Mouse (Mus musculus): ENCODE measurements around the gene Tmem129. TPM values are rescaled to one million over a fixed set of nuclear protein-coding genes. Genes with fewer than 3 reads are reported as not detected.
A peak's percentile ranks its signal among the peaks of the same experiment; 100 is the strongest.

Tmem129 gene
- total and polyA plus RNA-seq, 3 experiments = 27.5 to 90.5 (median 31.0) TPM

DNA sequence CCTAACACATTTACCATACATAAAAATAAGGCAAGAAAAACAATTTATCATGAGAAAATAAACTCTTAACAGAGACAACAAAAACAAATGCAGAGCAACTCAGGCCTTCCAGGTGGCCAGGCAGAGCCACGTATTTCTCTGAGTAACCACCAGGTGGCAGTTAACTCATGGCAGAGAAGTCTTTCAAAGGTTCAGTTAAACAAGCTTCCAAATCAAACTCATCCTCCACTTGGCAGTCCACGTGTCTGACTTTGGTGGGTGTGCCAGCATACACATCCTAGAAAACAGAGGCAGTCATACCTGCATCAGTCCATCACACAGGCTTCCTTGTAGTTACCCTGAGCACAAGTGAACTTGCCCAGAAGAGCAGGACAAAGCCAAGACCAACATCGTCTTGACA, 17.6 kb downstream of the Tmem129 start:
- DNase-seq = no peak

- DNase-seq = no peak
Observed at GRCm38 (mm10) chr5:33638826-33639225, 19.4 kb downstream of the Tmem129 start.

GRCm38 (mm10) chr5:33637606-33638350, 20.4 kb downstream of the Tmem129 start:
- no peak for DNase-seq

- no peak for DNase-seq
Observed at GRCm38 (mm10) chr5:33635361-33635760, 22.9 kb downstream of the Tmem129 start.

DNA sequence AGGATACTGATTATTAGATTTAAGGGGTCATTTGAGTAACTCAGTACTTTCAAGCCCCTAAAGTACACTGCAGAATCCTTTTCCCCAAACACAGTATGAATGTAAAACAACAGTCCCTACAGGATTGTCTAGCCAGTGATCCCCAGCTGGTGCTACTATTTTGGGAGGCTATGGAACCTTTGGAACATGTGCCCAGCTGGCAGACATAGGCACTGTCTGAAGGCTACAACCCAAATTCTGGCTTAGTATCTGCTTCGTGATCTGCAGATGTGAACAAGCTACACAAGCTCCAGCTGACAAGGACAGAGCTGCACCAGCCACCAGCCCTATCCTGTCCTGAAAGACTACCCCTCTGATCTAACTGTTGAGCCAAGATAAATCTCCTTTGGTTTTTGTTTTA, 25.7 kb downstream of the Tmem129 start:
- no peak for DNase-seq

DNA sequence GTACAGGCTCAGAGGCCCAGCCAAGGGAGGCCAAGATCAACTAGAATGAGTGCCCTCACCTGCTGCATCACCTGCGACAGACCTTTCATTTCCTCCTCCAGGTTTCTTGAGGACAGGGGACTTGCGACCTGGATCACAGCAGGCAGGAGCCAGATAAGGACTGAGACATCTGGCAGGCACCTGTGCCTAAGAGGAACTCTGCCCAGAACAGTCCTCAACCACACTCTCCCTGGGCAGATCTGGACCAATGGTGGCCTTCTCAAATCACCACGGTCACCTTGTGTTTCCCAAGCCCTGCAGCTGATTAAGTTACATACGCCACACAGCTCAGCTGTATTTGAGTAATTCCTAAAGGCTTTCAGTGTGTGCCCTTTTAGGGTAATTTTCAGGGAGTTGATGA, 27.6 kb downstream of the Tmem129 start:
- DNase-seq = no peak

DNA sequence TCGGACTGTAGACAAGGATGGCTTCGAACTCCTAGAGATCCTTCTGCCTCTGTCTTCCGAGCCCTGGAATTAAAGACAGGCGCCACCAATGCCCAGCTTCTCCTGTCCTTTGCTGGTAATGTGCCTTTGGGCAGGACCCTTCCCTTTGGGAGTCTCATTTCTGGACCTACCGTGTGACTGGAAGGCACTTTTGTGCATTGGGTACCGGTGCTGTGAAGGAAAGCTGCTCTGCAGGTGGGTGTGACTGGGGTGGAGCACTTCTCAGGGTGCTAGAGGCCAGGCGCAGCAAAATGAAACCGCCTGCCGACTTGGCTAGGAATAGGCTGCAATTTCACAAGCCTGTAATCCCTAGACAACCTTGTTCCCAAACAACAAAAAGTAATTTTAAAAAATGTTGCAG, 28.2 kb downstream of the Tmem129 start:
- peak; percentile 54 for DNase-seq

- DNase-seq = peak; percentile 100
Observed at GRCm38 (mm10) chr5:33629301-33629987, 28.8 kb downstream of the Tmem129 start, which contains the start of the genes Fam53a and Gm9903. Gene Fam53a, minus strand, starts transcription at chr5:33629635. Gene Gm9903, plus strand, starts transcription at chr5:33629925.

- DNase-seq = peak; percentile 85
Observed at GRCm38 (mm10) chr5:33628820-33629300, 29.4 kb downstream of the Tmem129 start.

- peak; percentile 62 for DNase-seq
Observed at GRCm38 (mm10) chr5:33627968-33628367, 30.2 kb downstream of the Tmem129 start.

DNA sequence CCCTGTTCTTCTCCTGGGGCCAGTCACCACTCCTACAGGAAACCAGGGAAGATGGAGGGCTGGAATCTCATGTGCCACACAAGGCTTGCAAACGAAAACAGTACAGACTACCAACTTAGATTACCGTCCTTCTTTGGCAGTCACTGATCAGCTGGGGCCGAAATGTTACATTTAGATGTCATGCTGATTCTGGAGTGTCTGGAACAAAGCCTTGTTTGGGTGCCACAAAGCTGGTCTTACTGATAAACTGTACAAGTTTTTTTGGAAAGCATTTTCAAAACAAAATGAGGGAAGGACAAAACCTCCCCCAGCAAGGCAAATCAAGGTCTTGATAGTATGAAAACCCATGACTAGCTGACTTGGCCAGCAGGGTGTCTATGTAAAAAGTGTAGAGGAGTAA, 34.5 kb downstream of the Tmem129 start:
- DNase-seq = no peak

DNA sequence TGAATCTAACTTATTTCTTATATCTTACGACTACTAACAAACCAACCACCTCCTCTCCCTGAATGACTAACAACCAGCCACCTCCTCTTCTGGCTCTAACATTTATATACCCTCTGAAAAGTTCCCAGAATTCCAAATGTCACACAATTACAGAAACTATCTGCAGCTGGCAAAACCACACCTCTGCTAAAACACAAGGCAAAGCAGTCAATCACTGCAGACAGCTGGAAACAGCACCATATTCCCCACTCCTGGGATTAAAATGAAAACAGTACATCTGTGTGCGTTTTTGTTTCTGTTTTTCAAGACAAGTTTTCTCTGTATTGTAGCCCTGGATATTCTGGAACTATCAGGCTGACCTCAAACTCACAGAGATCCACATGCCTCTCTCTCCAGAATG, 35.5 kb downstream of the Tmem129 start:
- DNase-seq = no peak

GRCm38 (mm10) chr5:33614391-33614790, 43.8 kb downstream of the Tmem129 start:
- DNase-seq = peak; percentile 77

DNA sequence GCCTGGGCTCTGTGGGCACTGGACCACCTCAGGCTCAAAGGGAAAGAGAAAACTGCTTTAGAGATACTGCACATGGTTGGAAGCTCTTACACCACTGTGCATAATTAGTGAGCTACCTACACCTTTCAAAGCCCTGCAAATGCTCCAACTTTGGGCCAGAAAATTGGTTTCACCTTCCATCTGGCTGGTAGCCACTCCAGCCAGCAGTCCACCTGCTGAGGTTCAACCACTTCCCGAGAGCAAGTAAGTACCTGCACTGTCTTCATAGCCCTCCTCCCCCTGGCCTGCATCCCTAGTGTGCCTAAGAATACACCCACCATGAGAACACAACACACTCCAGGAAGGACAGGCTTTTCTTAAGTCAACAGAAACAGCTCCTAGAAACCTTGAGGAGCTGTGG, 46.4 kb downstream of the Tmem129 start:
- DNase-seq = no peak

DNA sequence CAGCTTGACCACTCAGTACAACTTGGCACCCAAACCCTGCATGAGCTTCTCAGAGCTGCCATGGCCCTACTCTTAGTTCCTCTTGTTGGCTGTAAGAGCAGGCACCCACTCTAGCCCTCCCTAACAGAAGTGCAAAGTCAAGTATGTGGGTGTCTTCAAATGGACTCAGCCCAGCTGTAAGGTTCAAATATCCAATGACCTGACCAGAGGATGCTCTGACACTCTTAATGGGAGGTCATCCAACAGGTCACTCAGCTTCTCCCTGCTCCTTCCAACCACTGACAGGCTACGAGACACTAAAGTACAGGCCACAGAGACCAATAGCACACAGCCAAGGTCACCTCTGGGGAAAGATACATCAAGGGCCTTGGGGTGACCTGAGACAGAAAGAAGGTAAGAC, 49.0 kb downstream of the Tmem129 start:
- no peak for DNase-seq

DNA sequence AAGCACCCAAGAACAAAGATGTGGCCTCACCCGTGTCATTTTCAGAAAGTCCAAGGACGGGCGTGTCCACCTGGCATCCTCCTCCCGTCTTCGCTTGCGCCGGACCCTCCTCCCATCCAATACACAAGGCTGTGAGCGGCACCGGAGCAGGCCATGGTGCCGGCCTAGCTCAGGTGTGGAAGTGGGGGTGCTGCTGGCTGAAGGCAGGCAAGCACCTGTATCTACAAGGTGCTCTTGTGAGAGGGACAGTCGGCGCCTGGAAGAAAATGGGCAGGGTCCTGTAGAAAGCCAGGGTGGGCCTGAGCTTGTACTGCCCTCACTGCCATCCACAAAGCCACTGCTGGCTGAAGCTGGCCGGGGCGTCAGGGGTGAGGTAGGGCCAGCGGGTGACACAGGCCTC, 50.8 kb downstream of the Tmem129 start:
- no peak for DNase-seq

DNA sequence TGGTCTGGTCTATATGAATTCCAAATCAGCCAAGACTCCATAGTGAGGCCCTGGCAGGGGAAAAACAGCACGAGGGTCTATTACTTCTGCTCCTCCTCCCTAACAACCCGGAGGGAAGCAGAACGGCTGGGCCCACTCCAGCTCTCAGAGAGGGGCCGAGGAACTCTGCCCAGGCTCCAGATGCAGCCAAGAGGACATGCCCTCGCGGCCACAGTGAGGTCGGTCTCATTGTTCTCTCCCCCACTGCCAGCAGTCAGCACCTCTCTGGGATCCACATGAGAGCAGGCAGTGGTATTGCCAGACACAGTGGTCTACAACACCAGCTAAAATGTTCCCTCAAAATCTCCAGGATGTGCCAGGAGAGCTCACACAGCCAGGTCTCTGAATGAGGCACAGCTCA, 51.6 kb downstream of the Tmem129 start:
- DNase-seq = no peak

DNA sequence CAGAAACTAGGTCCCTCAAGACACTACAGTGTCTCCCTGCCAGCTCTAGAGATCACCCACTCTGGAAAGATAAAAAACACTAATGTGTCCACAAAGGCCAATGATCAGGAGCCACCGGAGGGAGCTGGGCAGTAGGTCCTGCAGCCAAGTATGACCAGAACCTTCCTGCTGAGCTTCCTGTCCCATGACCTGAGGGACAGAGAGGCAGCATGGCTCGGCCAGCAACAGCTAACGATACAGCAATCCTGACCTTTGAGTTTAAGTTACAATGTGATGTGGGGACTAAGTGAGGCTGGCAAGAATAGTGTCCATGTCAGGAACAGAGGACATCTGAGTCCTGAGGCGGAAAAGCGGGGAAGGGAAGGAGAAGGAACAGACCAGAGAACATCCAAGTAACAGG, 52.9 kb downstream of the Tmem129 start:
- no peak for DNase-seq

Other genes with a start within 250 kb of the Tmem129 start
- gene Nkx1-1, start 224.4 kb downstream of the Tmem129 start, total RNA-seq (2021) = not detected
- not detected in 2 replicates for gene Nkx1-1, start 224.4 kb downstream of the Tmem129 start, polyA plus RNA-seq (2012; rRNA removed)
- 10 to 100 TPM; 26.1 to 28.5 TPM for gene Fam53a, start 28.8 kb downstream of the Tmem129 start, total RNA-seq (2021)
- gene Fam53a, start 28.8 kb downstream of the Tmem129 start, polyA plus RNA-seq (2012; rRNA removed) = 74.4 and 97.8 TPM in 2 replicates
- under 1 TPM; 0.26 to 0.69 TPM for gene Gm9903, start 28.5 kb downstream of the Tmem129 start, total RNA-seq (2021)
- gene Gm9903, start 28.5 kb downstream of the Tmem129 start, polyA plus RNA-seq (2012; rRNA removed) = 0.09 and 0.15 TPM in 2 replicates
- 10 to 100 TPM; 29.4 to 37.7 TPM for gene Slbp, start 5.8 kb downstream of the Tmem129 start, total RNA-seq (2021)
- 17.8 and 25.0 TPM in 2 replicates for gene Slbp, start 5.8 kb downstream of the Tmem129 start, polyA plus RNA-seq (2012; rRNA removed)
- gene Tacc3, start 288 bp downstream of the Tmem129 start, total RNA-seq (2021) = 1 to 10 TPM; 4.4 to 5.4 TPM
- 2.3 and 3.6 TPM in 2 replicates for gene Tacc3, start 288 bp downstream of the Tmem129 start, polyA plus RNA-seq (2012; rRNA removed)
- gene Fgfr3, start 63.3 kb upstream of the Tmem129 start, total RNA-seq (2021) = 1 to 10 TPM; 2.2 to 3.6 TPM
- 3.7 and 5.2 TPM in 2 replicates for gene Fgfr3, start 63.3 kb upstream of the Tmem129 start, polyA plus RNA-seq (2012; rRNA removed)
- 100 to 1,000 TPM; 125 to 156 TPM for gene Letm1, start 124.4 kb upstream of the Tmem129 start, total RNA-seq (2021)
- 116 and 149 TPM in 2 replicates for gene Letm1, start 124.4 kb upstream of the Tmem129 start, polyA plus RNA-seq (2012; rRNA removed)
- gene Nsd2, start 162.3 kb upstream of the Tmem129 start, total RNA-seq (2021) = 10 to 100 TPM; 32.8 to 37.4 TPM
- gene Nsd2, start 162.3 kb upstream of the Tmem129 start, polyA plus RNA-seq (2012; rRNA removed) = 3.4 and 3.9 TPM in 2 replicates